Mouse (Mus musculus): ENCODE results near the gene Unk.
"Not testable (repeated sequence)": the region's sequence is repeated elsewhere in the genome, so short reads cannot be mapped to it uniquely, and the experiment has no call there.

Gene Unk

DNA sequence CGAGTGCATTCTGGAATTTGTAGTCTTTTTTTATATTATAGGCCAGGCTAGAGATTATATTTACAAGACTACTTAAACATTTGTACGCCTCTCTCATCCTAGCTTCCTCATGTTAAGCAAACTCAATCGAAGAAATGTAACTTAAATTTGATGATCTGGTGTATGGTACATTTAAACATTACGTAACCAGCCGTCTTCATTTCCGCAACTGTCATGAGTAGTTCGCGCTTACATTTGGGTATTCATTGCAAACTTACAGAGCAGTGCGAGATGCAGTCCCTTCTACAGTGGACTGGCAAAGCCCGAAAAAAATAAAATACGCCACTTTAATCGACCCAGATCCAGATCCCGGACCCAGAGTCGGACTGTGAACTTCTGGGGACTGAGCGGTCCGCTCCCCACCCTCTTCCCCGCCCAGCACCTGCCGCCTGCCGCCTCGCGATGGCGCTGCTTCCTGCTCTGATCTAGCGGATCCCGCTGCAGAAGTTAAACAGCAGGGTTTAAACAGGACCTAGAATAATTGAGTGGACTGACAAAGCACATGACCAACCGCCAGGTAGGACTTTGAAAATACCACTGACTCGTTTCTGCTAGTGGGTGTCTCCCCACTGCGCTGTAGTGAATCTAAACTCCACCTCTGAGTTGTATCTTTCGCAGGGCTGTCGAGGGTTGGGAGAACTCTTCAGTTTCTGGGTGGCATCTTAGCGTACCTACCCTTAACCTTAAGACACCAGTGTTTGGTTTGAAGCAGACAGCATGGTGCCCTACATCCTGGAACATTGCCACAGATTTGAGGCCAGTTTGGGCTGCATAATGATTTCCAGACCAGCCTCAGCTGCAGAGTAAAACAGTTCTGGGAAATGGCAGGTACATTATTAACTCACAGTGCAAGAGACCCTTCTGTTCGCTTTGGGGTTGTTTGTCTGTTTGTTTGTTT is 57.3 kb downstream of the Unk start:
- DNase-seq (ENCODE audit: low spot score in 2 of 2): peak; percentile 85 to 88

DNA sequence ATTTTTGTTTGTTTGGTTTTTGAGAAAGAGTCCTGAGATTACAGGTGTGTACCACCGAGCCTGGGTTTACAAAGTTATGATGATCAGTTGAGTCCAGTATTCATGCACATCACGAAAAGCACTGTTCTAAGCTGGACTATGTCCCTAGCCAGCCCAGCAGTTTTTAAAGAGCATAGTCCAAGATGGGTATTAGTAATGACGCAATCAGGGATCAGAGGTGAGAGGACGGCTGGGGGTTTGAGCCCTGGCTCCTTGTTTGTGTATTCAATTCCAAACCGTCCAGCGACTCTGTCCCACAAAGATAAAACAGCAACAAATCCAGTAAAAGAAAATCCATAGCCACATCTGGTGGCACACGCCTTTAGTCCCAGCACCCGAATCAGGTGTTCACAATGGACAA is 58.1 kb downstream of the Unk start:
- DNase-seq (ENCODE audit: low spot score in 2 of 2): no peak

DNA sequence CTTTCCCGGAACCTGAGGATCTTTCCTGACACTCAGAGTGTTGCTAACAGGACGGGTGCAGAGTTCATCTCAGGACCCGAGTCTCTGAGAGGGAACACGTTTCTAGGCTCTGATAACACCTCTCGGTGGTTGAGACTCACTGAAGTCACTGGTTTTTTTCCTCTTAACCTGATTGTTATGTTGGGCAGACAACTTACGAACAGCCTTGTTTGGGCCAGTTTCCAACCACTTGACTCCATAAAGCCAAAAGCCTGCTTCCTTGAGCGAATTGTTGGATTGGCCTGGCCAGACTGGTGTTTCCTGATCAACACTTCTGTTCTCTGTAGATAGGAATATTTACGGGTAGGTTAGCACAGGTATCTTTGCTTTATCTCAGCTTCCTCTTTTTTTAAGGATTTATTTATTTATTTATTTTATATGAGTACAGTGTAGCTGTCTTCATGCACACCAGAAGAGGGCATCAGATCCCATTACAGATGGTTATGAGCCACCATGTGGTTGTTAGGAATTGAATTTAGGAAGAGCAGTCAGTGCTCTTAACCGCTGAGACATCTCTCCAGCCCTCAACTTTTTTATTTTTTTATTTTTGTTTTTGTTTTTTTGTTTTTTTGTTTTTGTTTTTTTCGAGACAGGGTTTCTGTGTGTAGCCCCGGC is 58.7 kb downstream of the Unk start:
- no peak for DNase-seq (ENCODE audit: low spot score in 2 of 2)

DNA sequence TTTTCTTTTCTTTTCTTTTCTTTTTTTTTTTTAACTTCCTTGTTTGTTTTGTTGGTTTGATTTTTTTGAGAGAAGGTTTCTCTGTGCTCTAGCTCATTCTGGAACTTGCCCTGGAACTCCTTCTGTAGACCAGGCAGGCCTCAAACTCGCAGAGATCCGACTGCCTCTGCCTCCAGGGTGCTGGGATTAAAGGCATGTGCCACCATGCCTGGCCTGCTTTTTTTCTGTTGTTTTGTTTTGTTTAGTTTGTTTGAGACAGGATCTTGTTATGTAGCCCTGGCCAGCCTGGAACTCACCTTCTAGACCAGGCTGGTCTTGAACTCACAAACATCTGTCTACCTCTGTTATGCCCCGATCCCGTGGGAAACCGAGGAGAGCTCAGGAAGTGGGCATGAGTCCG is 59.4 kb downstream of the Unk start:
- no peak for DNase-seq (ENCODE audit: low spot score in 2 of 2)

DNA sequence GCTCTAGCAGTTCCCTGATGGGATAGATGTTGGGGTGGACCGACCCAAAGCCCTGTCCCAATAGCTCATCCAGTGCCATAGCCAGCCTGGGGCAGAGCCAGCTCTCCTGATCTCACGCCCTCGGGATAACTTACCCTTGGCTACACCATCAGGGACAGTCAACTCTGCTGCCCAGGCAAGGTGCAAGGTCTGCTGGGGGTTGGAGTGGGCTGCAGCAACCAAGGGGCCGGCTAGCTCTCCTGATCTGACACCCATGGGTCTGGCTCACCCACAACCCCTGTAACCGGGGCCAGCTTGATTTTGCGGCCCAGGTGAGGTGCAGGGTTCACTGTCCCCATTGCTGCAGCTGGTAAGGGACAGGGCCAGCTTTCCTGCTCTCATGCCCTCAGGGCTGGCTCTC is 61.5 kb downstream of the Unk start:
- no peak for DNase-seq (ENCODE audit: low spot score in 2 of 2)

DNA sequence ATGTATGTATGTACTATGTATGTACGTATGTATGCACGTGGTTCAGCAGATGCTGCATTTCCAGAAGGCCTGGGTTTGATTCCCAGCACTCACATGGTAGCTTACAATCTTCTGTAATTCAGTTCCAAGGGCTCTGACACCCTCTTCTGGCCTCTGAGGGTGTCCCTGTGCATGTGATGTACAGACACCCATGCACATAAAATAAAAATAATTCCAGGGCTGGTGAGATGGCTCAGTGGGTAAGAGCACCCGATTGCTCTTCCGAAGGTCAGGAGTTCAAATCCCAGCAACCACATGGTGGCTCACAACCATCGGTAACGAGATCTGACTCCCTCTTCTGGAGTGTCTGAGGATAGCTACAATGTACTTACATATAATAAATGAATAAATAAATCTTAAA is 62.8 kb downstream of the Unk start:
- not testable (repeated sequence) for DNase-seq (ENCODE audit: low spot score in 2 of 2)

DNA sequence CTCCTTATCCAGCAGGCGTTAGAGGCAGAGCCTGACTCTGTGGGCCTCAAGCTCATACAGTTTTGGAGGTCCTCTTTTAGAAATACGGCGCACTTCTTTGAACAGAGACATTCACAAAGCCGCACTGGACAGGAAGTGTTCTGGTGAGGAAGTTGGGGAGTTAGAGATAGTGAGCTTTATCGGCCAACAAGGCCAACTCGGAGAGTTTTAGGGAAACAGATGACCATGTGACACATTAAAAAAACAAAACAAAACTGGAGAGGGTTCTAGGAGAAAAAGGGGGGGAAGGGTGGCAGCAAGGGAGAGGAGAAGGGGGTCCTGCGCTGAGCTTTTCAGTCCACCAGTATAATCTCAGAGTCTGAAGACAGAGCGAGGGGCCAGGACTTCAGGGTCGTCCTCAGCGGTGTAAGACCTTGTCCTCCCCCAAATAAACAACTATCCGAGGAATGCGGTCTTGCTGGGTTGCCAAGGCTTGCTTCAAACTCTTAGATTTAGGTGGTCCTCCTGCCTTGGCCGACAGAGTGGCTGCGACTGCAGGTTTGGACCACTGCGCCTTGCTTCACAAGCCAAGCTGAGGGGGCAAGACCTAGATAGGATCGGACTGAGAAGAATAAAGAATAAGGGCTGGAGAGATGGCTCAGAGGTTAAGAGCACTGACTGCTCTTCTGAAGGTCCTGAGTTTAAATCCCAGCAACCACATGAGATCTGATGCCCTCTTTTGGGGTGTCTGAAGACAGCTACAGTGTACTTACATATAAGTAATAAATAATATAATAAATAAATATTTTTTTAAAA is 63.8 kb downstream of the Unk start:
- DNase-seq (ENCODE audit: low spot score in 2 of 2): no peak

DNA sequence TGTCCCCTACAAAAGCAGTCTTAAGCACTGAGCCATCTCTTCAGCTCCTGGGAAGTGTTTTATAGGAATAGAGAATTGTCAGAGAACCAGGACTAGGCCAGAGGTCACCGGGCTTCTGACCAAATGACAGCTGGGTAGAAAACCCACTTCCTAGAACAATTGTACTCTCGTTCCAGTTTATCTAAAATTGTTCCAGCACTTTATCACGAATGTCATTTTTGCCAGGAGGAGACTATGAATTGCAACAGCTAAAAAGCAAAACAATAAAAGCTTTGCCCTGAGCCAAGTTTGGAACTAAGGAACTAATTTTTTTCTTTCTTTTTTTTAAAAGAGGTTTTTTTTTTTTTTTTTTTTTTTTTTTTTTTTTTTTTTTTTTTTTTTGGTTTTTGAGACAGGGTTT is 65.5 kb downstream of the Unk start:
- no peak for DNase-seq (ENCODE audit: low spot score in 2 of 2)

DNA sequence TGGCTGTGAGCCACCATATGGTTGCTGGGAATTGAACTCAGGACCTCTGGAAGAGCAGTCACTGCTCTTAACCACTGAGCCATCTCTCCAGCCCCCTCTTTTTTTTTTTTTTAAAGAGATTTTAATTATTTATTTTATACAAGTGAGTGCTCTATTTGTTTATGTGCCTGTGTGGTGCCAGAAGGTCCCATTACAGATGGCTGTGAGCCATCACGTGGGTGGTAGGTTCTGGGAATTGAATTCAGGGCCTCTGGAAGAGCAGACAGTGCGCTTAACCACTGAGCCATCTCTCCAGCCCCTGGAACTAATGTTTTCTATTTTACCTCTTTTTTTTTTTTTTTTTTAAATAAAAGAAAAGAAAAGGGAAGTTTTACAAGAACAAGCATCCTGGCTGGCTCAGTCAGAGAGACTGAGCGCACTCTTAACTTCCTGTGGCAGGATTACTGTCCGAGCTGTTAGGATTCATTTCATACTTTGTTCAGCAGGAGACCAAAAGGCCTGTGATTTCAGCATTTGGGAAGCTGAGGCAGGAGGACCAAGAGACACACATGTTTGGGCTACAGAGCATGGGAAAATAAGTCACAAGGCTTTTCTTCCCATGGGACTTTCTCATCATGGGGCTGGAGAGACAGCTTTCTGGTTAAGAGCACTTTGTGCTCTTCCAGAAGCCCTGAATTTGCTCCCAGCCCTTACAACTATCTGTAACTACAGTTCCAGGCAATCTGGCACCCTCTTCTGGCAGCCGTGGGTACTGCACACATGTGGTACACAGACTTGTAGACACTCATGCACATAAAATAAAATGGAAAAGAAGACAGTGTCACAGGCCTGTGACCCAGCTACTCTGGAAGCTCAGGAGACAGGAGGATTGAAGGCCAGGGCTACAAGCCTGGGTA is 66.3 kb downstream of the Unk start:
- DNase-seq (ENCODE audit: low spot score in 2 of 2): no peak

DNA sequence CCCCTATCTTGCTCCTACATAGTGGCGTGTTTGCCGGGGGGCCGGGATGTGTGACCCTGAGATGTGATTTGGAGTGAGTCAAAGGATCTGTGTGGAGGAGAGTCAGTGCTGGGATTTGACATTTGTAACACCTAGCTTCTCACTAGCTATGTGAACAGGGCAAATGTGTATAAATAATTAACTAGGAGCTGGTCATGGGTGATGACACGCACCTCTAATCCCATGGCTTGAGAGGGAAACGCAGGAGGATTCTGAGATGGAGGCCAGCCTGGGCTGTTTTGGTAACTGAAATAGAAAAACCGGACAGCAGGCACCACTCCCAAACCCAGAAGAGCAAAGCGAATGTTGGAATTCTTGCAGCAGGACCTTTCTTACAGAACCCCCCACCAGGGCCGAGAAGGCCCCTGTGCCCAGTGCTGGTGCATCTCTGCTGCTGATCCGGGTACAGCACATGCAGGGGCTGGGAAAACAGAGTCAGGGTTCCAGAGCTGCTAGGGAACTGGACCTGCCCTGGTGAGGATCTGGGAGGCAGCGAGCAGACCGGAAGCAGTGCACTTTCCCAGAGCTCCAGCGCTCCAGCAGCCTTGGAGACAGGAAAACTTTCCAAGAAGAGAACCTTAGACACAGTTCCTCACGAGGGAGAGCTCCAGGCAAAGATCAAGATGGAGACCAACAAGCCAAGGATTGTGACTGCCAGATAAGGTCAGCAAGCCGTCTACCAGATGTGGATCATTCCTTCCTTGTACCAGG is 68.8 kb downstream of the Unk start:
- DNase-seq (ENCODE audit: low spot score in 2 of 2): no peak

DNA sequence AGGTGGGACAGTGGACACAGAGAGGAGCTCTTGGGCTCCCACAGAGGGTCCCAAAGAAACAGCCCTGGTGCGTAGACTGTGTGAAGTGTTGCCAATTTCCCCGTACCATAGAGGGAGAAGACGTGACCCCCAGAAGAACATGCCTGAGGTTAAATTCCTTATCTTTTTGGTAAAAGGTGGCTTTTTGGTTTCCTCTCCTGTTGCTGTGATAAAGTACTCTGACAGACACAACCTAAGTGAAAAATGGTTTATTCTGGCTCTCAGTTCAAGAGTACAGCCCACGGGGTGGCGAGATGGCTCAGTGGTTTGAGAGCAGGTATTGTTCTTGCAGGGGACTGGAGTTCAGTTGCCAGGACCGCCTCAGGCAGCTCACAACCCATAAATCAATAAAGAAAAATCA is 69.3 kb downstream of the Unk start:
- no peak for DNase-seq (ENCODE audit: low spot score in 2 of 2)

DNA sequence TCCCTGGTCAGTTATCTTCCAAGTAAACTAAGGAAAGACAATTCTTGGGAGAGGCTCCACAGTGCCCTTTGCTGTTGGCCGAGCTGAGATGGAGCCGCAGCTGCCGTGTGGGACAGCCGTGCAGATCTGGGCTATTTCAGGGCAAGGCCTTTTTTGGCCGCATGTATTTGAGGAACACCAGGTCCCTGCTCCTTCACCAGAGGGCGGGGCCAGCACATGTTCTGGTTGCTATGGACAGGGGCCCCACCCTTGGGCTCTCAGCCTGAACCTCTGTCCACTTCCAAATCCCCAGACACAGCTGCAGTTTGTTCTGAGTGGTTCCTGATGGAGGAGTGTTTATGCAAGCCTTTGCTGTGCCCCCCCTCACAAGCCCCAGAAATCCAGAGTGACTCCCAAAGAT is 70.3 kb downstream of the Unk start:
- DNase-seq (ENCODE audit: low spot score in 2 of 2): no peak

DNA sequence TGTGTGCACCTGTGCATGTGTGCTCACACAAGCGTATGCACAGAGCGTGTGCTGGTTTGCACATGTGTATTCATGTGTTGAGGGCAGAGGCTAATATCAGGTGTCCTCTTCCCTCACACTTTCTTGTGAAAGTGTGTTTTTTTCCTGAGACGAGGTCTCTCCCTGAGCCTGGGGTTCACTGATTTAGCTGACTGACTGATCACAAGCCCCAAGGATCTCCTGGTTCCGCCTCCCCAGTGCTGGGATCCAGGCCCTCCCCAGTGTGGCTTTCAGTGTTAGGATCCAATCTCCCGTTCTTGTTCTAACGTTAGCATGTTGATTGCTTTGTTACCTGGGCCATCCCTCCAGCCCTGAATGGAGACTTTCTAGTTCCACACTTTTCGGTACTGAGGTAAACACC is 70.7 kb downstream of the Unk start:
- DNase-seq (ENCODE audit: low spot score in 2 of 2): no peak

DNA sequence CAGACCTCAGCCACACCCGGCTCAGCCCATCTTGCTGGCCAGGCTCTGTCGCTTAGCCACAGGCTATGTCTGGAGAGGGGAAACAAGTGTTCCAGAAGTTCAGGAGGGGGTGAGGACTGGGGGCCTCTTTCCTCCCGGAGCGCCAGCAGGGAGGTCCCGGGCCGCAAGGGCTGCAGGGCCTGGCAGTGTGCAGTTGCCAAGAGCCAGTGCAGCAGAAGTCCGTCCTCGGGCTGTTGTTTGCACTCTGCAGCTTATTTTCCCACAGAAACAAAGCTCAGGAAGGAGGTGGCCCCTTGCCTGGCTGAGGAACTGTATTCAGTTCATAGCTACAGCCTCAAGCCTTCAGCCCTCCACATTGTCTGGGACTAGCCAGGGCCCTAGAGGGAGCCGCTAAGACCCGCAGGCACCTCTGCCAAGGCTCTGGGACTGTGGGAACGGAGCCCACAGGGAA is 71.8 kb downstream of the Unk start:
- no peak for DNase-seq (ENCODE audit: low spot score in 2 of 2)

DNA sequence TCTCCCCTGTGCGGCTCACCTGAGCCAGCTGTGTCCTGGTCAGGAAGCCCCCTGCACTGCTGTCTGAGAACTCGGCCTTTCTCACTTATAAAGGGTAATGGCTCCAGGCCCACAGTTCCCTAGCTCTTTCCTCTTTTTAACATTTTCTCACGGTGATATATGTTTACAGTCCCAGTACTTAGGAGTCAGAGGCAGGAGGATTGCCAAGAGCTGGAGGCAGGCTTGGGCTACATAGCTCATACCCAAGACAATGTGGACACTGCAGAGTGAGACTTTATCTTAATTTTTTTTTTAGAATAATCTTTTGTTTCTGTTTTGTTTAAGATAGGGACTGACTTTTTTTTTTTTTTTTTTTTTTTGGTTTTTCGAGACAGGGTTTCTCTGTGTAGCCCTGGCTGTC is 72.3 kb downstream of the Unk start:
- no peak for DNase-seq (ENCODE audit: low spot score in 2 of 2)

DNA sequence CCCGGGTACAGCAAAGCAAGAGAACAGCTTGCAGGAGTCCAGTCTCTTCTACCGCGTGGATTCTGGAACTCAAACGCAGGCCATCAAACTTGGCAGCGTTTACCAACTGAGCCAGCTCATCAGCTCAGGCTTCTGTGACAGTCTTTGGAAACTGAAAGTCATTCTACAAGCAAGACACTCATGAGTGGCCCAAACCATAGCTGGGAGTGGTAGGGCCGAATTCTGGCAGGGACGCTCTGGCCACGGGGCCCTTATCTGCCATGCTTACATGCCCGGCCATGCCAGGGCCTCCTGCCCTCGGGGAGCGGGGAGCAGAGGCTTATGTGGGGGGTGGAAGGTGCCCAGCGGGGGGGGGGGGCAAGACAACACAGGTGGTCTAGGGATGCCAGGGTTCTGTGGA is 73.5 kb downstream of the Unk start:
- no peak for DNase-seq (ENCODE audit: low spot score in 2 of 2)

DNA sequence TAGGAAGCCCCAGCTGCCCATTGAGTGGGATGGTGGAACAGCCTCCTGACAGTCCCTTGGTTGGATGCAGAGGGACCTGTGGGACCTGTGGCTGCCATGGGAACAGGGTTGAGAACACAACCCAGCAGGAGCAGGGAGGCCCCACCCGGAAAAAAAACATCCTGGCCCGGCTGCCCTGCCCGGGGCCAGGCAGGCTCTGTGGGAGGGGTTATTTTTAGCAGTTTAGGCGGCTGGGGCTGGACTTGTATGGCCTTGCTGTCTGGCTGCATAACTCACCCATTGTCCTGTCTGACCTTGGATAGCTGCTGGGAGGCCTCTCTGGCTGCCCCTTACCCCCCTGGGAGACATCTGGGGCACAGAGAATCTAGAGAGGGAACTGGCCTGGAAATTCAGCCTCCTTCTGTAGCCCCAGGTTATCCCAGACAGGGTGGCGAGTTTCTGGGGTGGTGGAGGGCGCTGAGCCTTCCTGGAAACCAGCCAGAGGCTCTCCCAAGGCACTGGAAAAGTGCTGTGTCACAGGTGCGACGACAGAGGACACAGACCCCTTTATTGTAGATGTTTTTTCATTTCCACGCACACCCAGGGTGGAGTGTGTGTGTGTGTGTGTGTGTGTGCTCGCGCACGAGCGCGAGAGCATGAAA is 74.0 kb downstream of the Unk start:
- no peak for DNase-seq (ENCODE audit: low spot score in 2 of 2)

DNA sequence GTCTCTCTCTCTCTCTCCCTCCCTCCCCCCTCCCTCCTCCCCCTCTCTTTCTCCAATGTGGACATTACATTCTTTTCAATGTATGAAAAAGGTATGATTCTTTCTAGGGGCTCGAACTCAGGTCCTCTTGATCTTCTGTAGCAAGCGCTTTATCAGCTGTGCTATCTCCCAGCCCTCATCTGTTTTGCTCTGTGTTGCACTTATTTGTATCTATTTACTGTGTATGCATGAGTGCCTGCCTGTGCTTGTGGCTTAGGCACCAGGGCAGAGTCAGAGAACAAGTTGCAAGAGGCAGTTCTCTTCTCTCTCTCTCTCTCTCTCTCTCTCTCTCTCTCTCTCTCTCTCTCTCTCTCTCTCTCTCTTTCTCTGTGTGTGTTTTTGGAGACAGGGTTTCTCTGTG is 74.9 kb downstream of the Unk start:
- DNase-seq (ENCODE audit: low spot score in 2 of 2): no peak

DNA sequence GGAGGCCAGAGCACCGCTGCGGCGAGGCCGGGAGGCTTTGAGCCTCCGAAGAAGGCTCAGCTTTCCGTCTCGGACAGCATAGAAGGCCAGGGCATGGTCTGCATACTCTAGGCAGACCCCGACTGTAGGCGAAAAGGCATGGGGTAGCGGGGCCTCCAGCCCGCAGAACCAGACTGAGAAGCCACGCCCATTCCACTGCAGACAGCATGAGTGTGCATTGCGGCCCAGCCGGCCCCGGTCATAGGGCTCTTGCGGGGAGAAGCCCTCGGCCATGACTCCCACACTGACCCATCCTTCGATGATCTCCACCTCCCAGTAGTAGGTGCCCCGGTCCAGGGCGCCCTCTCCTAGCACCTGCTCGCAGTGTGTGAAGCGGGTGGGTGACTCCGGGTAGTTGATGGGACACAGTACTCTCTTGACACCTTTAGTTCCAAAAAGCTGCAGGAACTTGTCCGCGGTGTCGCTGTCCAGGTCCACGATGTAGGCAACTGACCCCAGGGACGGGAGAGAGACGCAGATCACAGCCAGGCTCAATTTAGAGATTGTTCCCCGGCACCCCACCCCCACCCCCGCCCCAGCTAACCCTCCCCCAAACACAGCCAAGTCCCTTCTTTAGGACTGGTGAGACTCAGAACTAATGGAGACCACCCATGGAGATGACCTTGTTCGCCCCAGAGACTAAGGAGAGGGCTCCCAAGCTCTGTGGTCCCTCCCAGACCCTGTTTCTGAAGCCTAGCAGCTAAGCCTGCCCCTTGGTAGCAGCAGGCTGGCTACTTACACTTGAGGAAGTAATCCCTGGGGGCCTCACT is 76.2 kb downstream of the Unk start:
- no peak for DNase-seq (ENCODE audit: low spot score in 2 of 2)
